Mouse (Mus musculus) liver, adult 2 months (tissue): ENCODE measurements at regions not wholly inside any gene's neighbourhood (a gene's known extent, or its start where the extent isn't known, plus 50 kb on each side); places are given as distances from the start of the nearest gene placed in this dataset.
"Not testable (repeated sequence)": the region's sequence is repeated elsewhere in the genome, so short reads cannot be mapped to it uniquely, and the experiment has no call there.

Experiments used
- DNase-seq: peaks from one replicate; pipeline ENCODE4 v3.0.0-alpha.2; 2011; ENCODE audit warnings: low read depth, low spot score; ENCODE audit errors: extremely low read depth
- H3K27ac ChIP-seq: fragments of 200-500 bp; replicated peaks from 2 replicates; pipeline ENCODE4 v1.5.1; 2012; ENCODE audit warnings: low read depth, mild to moderate bottlenecking, control low read depth, inconsistent platforms, low read length; ENCODE audit not compliant: insufficient read depth
- H3K27me3 ChIP-seq: fragments of 200-500 bp; 2 replicates; pipeline ENCODE4 v1.6.1; 2012; ENCODE audit warnings: mild to moderate bottlenecking, moderate library complexity, low read length, inconsistent platforms; ENCODE audit not compliant: control insufficient read depth, insufficient read depth
- H3K36me3 ChIP-seq: fragments of 200-500 bp; 2 replicates; pipeline ENCODE4 v1.6.1; 2012; ENCODE audit warnings: low read length, inconsistent platforms; ENCODE audit not compliant: control insufficient read depth, insufficient read depth
- H3K4me1 ChIP-seq: fragments of 200-500 bp; 2 replicates; pipeline ENCODE4 v1.6.1; 2011; ENCODE audit warnings: low read length; ENCODE audit not compliant: control insufficient read depth, insufficient read depth
- H3K4me3 ChIP-seq: fragments of 200-500 bp; 2 replicates; pipeline ENCODE4 v1.5.1; 2011; ENCODE audit warnings: low read depth, mild to moderate bottlenecking, control low read depth, low read length, moderate library complexity; ENCODE audit not compliant: insufficient read depth
- H3K79me2 ChIP-seq: fragments of 200-500 bp; 2 replicates; pipeline ENCODE4 v1.6.1; 2012; ENCODE audit warnings: inconsistent platforms, mild to moderate bottlenecking, low read length, moderate library complexity; ENCODE audit not compliant: control insufficient read depth, insufficient read depth
- H3K9ac ChIP-seq: fragments of 200-500 bp; 2 replicates; pipeline ENCODE4 v1.6.1; 2012; ENCODE audit warnings: low read depth, mild to moderate bottlenecking, control low read depth, inconsistent platforms, low read length
- CTCF ChIP-seq: fragments of 200-500 bp; IDR thresholded peaks from 2 replicates; pipeline ENCODE4 v1.5.1; 2011; ENCODE audit warnings: low read depth, low read length, control low read depth
- POLR2A ChIP-seq: fragments of 200-500 bp; IDR thresholded peaks from 2 replicates; pipeline ENCODE4 v1.6.1; 2011; ENCODE audit warnings: low read length, control low read depth; ENCODE audit not compliant: insufficient read depth; ENCODE audit errors: extremely low read depth
- WGBS: fragments of 180-500 bp; shearing (Covaris S2); methylation state at CpG from one replicate; pipeline ENCODE4 v1.1.7; 2018; 5-methylcytosine and 5-hydroxymethylcytosine counted together

DNA sequence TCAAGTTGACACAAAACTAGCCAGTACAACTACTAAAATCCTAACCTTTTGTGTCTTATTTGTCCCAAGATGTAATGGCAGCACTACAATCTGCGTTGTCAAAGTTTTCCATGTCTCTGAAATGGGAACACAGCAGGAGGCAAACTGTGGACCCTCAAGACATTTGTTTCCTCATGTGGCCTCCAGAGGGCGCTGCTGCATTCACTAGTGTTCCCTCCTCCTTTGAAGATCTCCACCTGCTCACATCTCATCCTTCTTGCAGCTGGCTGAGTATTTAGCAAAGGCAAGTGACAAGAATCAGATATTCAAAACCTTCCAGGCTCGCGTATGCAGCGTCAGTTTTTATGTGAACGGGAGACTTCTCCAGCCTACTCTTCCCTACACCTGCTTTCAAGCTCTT lies 663.3 kb downstream of the Dad1 start:
- not testable (repeated sequence) for H3K9ac ChIP-seq, H3K36me3 ChIP-seq, H3K27ac ChIP-seq, DNase-seq, H3K4me3 ChIP-seq, H3K27me3 ChIP-seq, H3K4me1 ChIP-seq, H3K79me2 ChIP-seq
- WGBS = 41% methylated on average over 6 of the region's 6 CpGs

DNA sequence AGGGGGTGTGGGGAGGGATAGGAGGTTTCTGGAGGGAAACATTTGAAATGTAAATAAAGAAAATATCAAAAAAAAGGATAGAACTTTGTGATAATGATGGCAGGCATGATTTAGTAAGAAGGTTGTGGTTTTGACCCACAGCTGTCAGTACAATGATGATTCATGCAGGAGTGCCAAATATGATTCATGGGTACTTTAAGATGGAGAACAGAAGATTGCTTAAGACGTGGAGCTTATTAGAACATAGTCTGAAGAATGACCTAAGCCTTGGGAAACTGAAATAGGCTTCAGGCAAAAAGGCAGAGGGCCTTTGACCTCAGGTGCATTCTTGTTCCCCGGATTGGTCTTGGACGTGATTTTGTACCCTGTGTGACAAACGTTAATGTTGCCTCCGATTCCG lies 671.4 kb downstream of the Dad1 start:
- not testable (repeated sequence) for H3K9ac ChIP-seq, H3K4me3 ChIP-seq
- WGBS = 90% methylated on average over 6 of the region's 6 CpGs

DNA sequence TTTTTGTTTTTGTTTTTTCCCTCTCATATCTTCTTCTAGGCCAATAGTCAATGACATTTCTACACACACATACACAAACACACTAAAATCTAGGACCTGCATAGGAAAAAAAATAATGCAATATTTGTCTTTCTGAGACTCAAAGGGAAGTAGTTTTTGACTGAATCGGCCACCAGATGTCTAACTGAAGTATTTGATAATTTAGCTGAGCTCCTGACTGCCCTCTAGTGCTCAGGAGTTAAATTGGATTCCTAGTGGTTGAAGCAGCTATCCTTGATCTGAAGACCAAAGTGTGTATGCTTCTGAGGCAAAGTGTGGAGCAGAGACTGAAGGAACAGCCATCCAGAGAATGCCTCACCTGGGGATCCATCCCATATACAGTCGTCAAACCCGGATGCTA lies 672.2 kb downstream of the Dad1 start:
- not testable (repeated sequence) for H3K4me3 ChIP-seq, H3K27ac ChIP-seq, H3K27me3 ChIP-seq, H3K9ac ChIP-seq, DNase-seq, H3K79me2 ChIP-seq, H3K4me1 ChIP-seq, H3K36me3 ChIP-seq
- WGBS = 45% methylated on average over 3 of the region's 3 CpGs

More for the DNA sequence above, 671.4 kb downstream of the Dad1 start:
- not testable (repeated sequence) for H3K27me3 ChIP-seq, H3K27ac ChIP-seq, H3K4me1 ChIP-seq, H3K79me2 ChIP-seq, H3K36me3 ChIP-seq, DNase-seq

DNA sequence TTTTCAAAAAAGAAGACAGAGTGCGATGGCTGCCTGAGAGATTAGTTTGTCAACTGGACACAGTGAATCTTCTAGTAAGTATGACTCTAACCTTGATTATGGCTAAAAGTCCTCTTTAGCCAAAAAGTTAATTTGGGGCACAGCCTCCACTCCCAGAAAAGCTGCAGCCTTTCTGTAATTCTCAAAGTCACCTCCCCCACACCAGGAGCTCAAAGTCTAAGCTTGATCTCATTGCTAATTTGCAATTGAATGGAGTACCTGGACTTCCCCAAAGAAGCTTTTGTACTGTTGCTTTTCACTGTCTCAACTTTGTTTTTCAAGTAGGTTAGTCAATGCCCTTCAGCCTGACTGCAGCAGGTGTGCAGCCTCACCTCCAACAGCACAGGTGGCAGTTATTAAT lies 677.0 kb downstream of the Dad1 start:
- not testable (repeated sequence) for H3K4me3 ChIP-seq, H3K4me1 ChIP-seq, H3K36me3 ChIP-seq, H3K27ac ChIP-seq, H3K79me2 ChIP-seq, H3K9ac ChIP-seq, H3K27me3 ChIP-seq, DNase-seq
- WGBS = 97% methylated on average over 1 of the region's 1 CpGs

DNA sequence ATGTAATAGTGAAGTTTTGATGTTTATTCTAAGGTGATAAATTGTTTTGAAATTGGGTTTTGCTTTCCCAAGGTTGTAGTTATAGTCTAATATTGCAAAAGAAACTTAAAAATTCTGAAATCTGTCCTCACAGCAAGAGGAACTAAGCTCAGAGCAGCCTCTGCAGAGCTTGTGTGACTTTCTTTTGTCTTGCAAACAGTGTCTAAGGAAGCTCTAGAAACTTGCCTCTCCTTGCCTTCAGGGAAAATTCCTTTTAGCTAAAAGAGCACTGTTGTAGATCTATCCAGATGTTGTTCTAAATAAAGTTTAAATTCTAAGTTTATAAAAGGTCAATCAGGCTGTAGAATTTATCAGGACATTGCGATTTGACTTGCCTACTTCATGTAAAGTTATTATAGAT lies 681.2 kb downstream of the Dad1 start:
- H3K27ac ChIP-seq, H3K4me3 ChIP-seq, H3K9ac ChIP-seq, H3K27me3 ChIP-seq, H3K4me1 ChIP-seq, H3K36me3 ChIP-seq, H3K79me2 ChIP-seq, DNase-seq: not testable (repeated sequence)
- 82% methylated on average over 1 of the region's 1 CpGs for WGBS

DNA sequence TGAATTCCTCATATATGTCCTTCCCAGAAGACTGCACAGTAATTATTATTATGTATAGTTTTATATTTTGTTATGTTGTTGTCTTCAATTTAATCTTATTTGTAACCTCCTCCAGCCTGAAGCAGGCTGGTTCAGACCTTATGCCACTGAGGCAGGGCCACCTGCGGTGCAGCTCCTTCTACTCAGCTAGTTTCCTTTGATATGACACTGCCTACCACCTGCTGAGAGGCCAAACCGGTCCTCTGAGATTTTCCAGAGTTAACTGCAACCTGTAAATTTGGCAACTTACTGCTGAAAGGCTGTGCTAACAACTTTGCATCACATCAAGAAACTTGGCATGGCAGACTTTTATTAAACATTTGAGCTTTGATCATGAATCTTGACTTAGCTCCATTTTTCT lies 691.3 kb downstream of the Dad1 start:
- WGBS = 48% methylated on average over 2 of the region's 2 CpGs
- TF ChIP-seq CTCF = no peak
- no peak for TF ChIP-seq POLR2A
- Histone ChIP-seq H3K27me3 (no peaks in the 10 kb centered on the region), H3K4me1 (no peaks in the 10 kb centered on the region), H3K36me3 (no peaks in the 10 kb centered on the region), H3K79me2 (no peaks in the 10 kb centered on the region), H3K4me3 (no peak overlapping the region), H3K27ac (no peak overlapping the region), H3K9ac (no peak overlapping the region)
- DNase-seq = no peak

DNA sequence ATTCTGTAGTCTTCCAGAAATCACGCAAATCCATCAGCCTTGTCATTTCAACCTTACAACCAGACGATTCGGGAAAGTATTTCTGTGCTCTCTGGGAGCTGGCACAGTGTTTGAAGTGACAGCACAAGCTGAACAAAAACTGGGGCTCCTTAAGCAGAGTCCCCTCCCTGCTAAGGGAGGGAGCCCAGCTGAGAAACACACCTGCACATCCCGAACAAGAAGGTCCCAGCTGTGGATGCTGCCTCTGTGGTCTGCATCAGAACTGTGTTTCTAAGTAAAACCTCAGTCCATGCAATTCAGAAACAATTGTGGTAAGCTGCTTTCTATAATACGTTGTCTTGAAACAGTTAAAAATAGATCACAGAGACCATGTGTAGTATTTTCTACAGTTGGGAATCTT lies 693.8 kb downstream of the Dad1 start:
- H3K9ac ChIP-seq, H3K27ac ChIP-seq, DNase-seq, H3K4me3 ChIP-seq, H3K4me1 ChIP-seq, H3K36me3 ChIP-seq, H3K27me3 ChIP-seq, H3K79me2 ChIP-seq: not testable (repeated sequence)
- WGBS = 76% methylated on average over 5 of the region's 5 CpGs

DNA sequence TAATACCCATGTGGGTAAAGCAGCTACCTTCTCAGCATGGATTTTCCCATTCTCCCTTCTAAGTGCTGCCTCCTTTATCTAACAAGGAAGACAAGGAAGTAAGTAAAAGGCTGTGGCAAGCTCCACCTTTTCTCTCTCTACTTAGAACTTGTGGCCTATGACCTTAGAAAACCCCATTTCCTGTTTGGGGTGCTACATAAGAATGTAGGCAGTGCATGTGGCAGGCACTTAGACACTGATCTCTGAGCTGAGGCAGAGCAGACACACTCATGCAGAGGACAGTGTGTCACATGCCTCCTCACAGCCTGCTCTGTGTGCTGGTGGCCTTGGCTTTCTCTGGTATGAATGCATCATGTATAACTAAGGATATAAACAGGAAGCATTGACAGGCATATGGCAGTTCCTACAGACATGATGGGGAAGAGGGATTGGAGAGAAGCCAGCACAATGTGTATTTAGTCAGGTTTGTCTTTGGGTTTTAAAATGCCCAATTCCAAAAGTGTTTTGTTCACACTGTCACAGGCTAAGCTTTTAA lies 694.5 kb downstream of the Dad1 start:
- H3K9ac ChIP-seq, DNase-seq, H3K4me1 ChIP-seq, H3K79me2 ChIP-seq, H3K27ac ChIP-seq, H3K27me3 ChIP-seq, H3K36me3 ChIP-seq, H3K4me3 ChIP-seq: not testable (repeated sequence)
